Mouse (Mus musculus): ENCODE data around the gene Tbcel. TPM values are rescaled to one million over a fixed set of nuclear protein-coding genes. Genes with fewer than 3 reads are reported as not detected.

The Tbcel gene
- polyA plus RNA-seq, 1 experiment from 2014 or later: 4.9 TPM

GRCm38 (mm10) chr9:42512312-42512711 is 4.7 kb upstream of the Tbcel start:
- Histone ChIP-seq H3K9me3 (no peaks in the 10 kb centered on the region), H3K9ac (no peak overlapping the region), H3K4me2 (replicated peaks) (no peak overlapping the region), H3K4me3 (no peak overlapping the region), H3K27me3 (no peaks in the 10 kb centered on the region), H3K27ac (no peak overlapping the region), H3K4me1 (peaks cover 3% of the 10 kb centered on the region; the same call in 1 of the 2 replicates), H3K36me3 (no peaks in the 10 kb centered on the region)
- 73% methylated on average over 4 of the region's 4 CpGs for WGBS
- no peak for ATAC-seq (ENCODE audit: insufficient number of reproducible peaks, insufficient read depth, low FRiP score, low TSS enrichment)

GRCm38 (mm10) chr9:42508235-42508634 is 626 bp upstream of the Tbcel start:
- H3K4me3 ChIP-seq: no peak overlapping the region
- no peak for ATAC-seq (ENCODE audit: insufficient number of reproducible peaks, insufficient read depth, low FRiP score, low TSS enrichment)
- no peaks in the 10 kb centered on the region for H3K9me3 ChIP-seq
- H3K36me3 ChIP-seq: no peaks in the 10 kb centered on the region
- peaks cover 6% of the 10 kb centered on the region; the same call in 1 of the 2 replicates for H3K4me1 ChIP-seq
- H3K27ac ChIP-seq: no peak overlapping the region
- no peak overlapping the region for H3K9ac ChIP-seq
- H3K4me2 ChIP-seq (replicated peaks): no peak overlapping the region
- H3K27me3 ChIP-seq: no peaks in the 10 kb centered on the region
- WGBS: 73% methylated on average over 7 of the region's 7 CpGs

DNA sequence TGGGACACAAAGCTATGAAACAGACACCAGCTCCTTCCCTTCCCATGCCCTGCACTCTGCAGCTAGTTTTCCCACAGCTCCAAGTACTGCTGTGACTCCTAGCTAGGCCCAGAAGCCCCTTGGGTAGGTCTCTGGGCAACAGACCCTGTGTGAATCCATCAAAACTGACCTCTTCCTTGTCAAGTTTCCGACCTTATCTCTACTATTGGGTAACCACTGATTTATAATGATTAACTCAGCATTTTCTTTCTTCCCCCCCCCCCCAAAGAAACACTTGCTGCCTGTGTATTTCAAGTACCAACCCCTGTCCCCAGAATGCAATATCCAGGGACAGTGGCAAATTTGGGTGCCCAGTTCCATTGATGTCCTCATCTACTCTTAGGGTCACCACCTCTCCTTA is 587 bp downstream of the Tbcel start:
- Histone ChIP-seq H3K27ac (no peak overlapping the region), H3K36me3 (no peaks in the 10 kb centered on the region), H3K4me2 (replicated peaks) (no peak overlapping the region), H3K9ac (no peak overlapping the region), H3K9me3 (no peaks in the 10 kb centered on the region), H3K27me3 (no peaks in the 10 kb centered on the region), H3K4me1 (peaks cover 6% of the 10 kb centered on the region; the same call in 1 of the 2 replicates), H3K4me3 (no peak overlapping the region)
- 81% methylated on average over 1 of the region's 1 CpGs for WGBS
- no peak for ATAC-seq (ENCODE audit: insufficient number of reproducible peaks, insufficient read depth, low FRiP score, low TSS enrichment)

DNA sequence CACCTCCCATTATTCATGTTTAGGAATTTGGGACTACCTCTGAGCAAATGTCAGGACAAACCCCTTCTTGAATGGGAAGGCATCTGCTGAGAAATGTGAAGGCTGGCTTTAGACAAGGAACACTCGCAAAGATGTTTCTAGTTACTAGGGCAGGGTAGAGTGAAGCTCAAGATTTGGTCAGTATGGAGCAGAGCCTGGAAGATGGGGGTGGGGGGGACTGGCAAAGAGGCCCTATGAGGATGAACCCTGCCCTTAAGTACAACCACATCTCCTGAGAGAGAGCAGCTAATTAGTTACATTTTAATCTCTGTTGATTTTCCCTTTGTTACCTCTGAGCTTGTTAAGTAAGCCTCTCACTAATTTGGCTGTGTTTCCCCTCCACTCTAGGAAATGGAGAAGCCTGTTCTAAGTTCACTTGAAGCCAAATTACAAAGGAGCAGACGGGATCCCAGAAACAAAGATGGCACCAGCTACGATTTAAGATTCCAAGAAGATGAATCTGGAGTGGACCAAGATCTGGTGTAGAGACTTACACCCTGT is 2.6 kb downstream of the Tbcel start:
- ATAC-seq (ENCODE audit: insufficient number of reproducible peaks, insufficient read depth, low FRiP score, low TSS enrichment): no peak
- H3K4me1 ChIP-seq: peaks cover 6% of the 10 kb centered on the region; the same call in 1 of the 2 replicates
- no peak overlapping the region for H3K27ac ChIP-seq
- no peak overlapping the region for H3K9ac ChIP-seq
- H3K27me3 ChIP-seq: no peaks in the 10 kb centered on the region
- H3K4me2 ChIP-seq (replicated peaks): no peak overlapping the region
- no peaks in the 10 kb centered on the region for H3K36me3 ChIP-seq
- WGBS: 76% methylated on average over 3 of the region's 3 CpGs
- no peak overlapping the region for H3K4me3 ChIP-seq
- no peaks in the 10 kb centered on the region for H3K9me3 ChIP-seq

DNA sequence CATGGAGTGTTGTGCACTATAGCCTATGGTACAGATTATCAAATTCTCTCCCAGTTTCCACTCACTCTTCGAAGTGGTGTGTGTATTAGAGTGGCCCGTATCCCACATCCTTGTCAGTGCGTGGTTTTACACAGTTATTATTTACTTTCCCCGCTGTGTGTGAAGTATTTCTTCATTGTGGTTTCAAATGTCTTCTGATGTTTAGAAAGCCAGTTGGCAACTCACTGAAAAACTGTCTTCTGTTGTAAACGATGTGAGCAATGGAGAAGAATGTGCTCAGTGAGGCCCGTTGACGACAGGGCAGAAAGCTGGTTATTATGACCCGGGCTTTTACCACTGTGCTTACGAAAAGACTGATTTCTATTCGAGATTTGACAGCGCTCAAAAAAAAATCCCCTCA is 3.0 kb downstream of the Tbcel start:
- H3K9ac ChIP-seq: no peak overlapping the region
- H3K4me2 ChIP-seq (replicated peaks): no peak overlapping the region
- no peak for ATAC-seq (ENCODE audit: insufficient number of reproducible peaks, insufficient read depth, low FRiP score, low TSS enrichment)
- 70% methylated on average over 11 of the region's 11 CpGs for WGBS
- no peak overlapping the region for H3K4me3 ChIP-seq
- peaks cover 6% of the 10 kb centered on the region; the same call in 1 of the 2 replicates for H3K4me1 ChIP-seq
- H3K27me3 ChIP-seq: no peaks in the 10 kb centered on the region
- no peaks in the 10 kb centered on the region for H3K36me3 ChIP-seq
- H3K27ac ChIP-seq: no peak overlapping the region
- H3K9me3 ChIP-seq: no peaks in the 10 kb centered on the region

DNA sequence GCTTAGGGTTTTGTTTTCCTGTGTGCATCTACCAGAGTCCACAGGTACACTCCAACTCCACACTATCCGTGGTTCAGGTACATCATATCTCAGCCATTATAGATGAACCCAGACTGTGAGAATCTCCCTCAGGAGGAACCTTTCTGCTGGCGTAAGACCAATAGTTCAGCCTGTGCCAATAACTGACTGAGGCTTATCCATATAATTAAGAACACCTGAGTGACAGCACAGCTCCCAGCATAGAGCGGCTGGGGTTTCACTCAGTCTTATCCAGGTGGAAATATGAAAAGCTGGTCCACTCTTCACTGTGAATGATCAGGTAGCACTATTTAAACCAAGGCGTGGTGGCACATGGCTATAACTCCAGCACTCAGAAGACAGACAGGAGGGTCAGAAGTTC is 3.9 kb downstream of the Tbcel start:
- Histone ChIP-seq H3K4me1 (peaks cover 6% of the 10 kb centered on the region; the same call in 1 of the 2 replicates), H3K27me3 (no peaks in the 10 kb centered on the region), H3K4me3 (no peak overlapping the region), H3K27ac (no peak overlapping the region), H3K36me3 (no peaks in the 10 kb centered on the region), H3K4me2 (replicated peaks) (no peak overlapping the region), H3K9ac (no peak overlapping the region), H3K9me3 (no peaks in the 10 kb centered on the region)
- ATAC-seq (ENCODE audit: insufficient number of reproducible peaks, insufficient read depth, low FRiP score, low TSS enrichment): no peak
- 47% methylated on average over 4 of the region's 4 CpGs for WGBS

DNA sequence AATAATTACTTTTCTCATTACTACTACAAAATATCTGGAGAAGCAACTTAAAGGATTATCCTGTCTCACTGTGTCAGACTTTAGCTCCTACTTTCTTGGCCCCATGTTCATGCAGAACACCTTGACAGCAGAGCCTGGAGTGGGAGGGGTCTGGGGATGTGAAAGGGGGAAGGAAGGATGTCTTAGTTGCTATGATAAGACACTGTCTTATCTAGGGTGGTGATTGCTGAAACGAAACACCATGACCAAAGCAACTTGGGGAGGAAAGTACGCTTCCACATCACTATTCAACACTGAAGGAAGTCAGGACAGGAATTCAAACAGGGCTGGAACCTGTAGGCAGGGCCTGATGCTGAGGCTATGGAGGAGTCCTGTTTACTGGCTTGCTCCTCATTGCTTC is 11.3 kb downstream of the Tbcel start:
- Histone ChIP-seq H3K9me3 (peaks cover 6% of the 10 kb centered on the region; the same call in 1 of the 2 replicates), H3K9ac (no peak overlapping the region), H3K4me3 (no peak overlapping the region), H3K27me3 (no peaks in the 10 kb centered on the region), H3K36me3 (no peaks in the 10 kb centered on the region), H3K4me2 (replicated peaks) (no peak overlapping the region), H3K4me1 (no peaks in the 10 kb centered on the region), H3K27ac (no peak overlapping the region)
- 70% methylated on average over 2 of the region's 2 CpGs for WGBS
- no peak for ATAC-seq (ENCODE audit: insufficient number of reproducible peaks, insufficient read depth, low FRiP score, low TSS enrichment)

GRCm38 (mm10) chr9:42491780-42492179 is 15.8 kb downstream of the Tbcel start:
- H3K4me2 ChIP-seq (replicated peaks): no peak overlapping the region
- 71% methylated on average over 9 of the region's 9 CpGs for WGBS
- no peaks in the 10 kb centered on the region for H3K4me1 ChIP-seq
- H3K27me3 ChIP-seq: no peaks in the 10 kb centered on the region
- no peaks in the 10 kb centered on the region for H3K36me3 ChIP-seq
- no peak overlapping the region for H3K27ac ChIP-seq
- H3K9ac ChIP-seq: no peak overlapping the region
- H3K9me3 ChIP-seq: peaks cover 4% of the 10 kb centered on the region; the same call in 1 of the 2 replicates
- no peak overlapping the region for H3K4me3 ChIP-seq
- no peak for ATAC-seq (ENCODE audit: insufficient number of reproducible peaks, insufficient read depth, low FRiP score, low TSS enrichment)

GRCm38 (mm10) chr9:42490589-42491382 is 16.8 kb downstream of the Tbcel start:
- H3K27ac ChIP-seq: no peak overlapping the region
- H3K4me3 ChIP-seq: no peak overlapping the region
- no peaks in the 10 kb centered on the region for H3K4me1 ChIP-seq
- no peaks in the 10 kb centered on the region for H3K36me3 ChIP-seq
- 83% methylated on average over 16 of the region's 16 CpGs for WGBS
- H3K27me3 ChIP-seq: no peaks in the 10 kb centered on the region
- no peak overlapping the region for H3K4me2 ChIP-seq (replicated peaks)
- H3K9ac ChIP-seq: no peak overlapping the region
- H3K9me3 ChIP-seq: no peaks in the 10 kb centered on the region
- ATAC-seq (ENCODE audit: insufficient number of reproducible peaks, insufficient read depth, low FRiP score, low TSS enrichment): no peak

DNA sequence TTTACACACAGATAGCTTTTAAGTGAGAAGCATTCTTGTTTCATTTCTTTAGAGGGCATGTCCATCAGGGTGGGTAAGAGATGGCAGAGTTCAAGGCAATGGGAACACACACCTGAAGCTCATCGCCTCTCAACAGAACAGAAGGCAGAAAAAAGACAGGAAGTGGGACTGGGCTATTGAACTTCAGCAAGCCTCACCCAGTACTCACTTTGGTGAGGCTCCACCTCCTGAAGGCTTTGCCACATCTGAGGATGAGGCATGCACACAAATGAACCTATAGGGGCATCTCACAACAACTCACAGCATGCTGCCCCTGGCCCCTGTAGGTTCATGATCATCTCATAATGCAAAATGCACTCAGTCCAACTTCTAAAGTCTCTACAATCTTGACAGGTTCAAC is 19.5 kb downstream of the Tbcel start:
- Histone ChIP-seq H3K9ac (no peak overlapping the region), H3K27me3 (no peaks in the 10 kb centered on the region), H3K36me3 (no peaks in the 10 kb centered on the region), H3K27ac (no peak overlapping the region), H3K4me3 (no peak overlapping the region), H3K4me1 (no peaks in the 10 kb centered on the region), H3K9me3 (no peaks in the 10 kb centered on the region), H3K4me2 (replicated peaks) (no peak overlapping the region)
- no peak for ATAC-seq (ENCODE audit: insufficient number of reproducible peaks, insufficient read depth, low FRiP score, low TSS enrichment)
- WGBS: 96% methylated on average over 1 of the region's 1 CpGs

DNA sequence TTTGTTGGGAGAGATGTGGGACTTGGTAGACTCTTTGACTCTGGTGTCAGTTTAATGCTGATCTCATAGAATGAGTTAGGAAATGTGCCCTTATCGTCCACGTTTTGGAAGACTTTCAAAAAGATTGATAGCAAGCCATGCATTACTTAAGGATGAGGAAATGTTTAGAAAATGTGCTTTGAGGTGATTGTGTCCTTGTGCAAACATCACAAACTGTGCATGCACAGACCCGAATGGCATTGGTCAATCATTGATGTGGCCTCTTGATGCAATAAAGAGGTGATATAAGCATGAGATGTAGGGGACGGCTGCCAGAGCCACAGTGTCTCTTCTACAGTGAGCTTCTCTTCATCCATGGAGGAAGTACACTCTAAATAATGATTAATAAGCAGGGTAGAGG is 20.7 kb downstream of the Tbcel start:
- no peaks in the 10 kb centered on the region for H3K36me3 ChIP-seq
- H3K27ac ChIP-seq: no peak overlapping the region
- H3K9me3 ChIP-seq: no peaks in the 10 kb centered on the region
- no peaks in the 10 kb centered on the region for H3K27me3 ChIP-seq
- ATAC-seq (ENCODE audit: insufficient number of reproducible peaks, insufficient read depth, low FRiP score, low TSS enrichment): no peak
- H3K4me2 ChIP-seq (replicated peaks): no peak overlapping the region
- no peaks in the 10 kb centered on the region for H3K4me1 ChIP-seq
- H3K4me3 ChIP-seq: no peak overlapping the region
- H3K9ac ChIP-seq: no peak overlapping the region
- 88% methylated on average over 4 of the region's 4 CpGs for WGBS

- Histone ChIP-seq H3K4me2 (replicated peaks) (no peak overlapping the region), H3K4me3 (no peak overlapping the region), H3K9me3 (no peaks in the 10 kb centered on the region), H3K9ac (no peak overlapping the region), H3K36me3 (no peaks in the 10 kb centered on the region), H3K4me1 (no peaks in the 10 kb centered on the region), H3K27me3 (no peaks in the 10 kb centered on the region), H3K27ac (no peak overlapping the region)
- ATAC-seq (ENCODE audit: insufficient number of reproducible peaks, insufficient read depth, low FRiP score, low TSS enrichment): no peak
- WGBS: 94% methylated on average over 1 of the region's 1 CpGs
Observed at GRCm38 (mm10) chr9:42484667-42485066, 22.9 kb downstream of the Tbcel start.
